Mouse (Mus musculus): ENCODE measurements at regions not wholly inside any gene's neighbourhood (a gene's known extent, or its start where the extent isn't known, plus 50 kb on each side); places are given as distances from the start of the nearest gene placed in this dataset.
"Not testable (repeated sequence)": the region's sequence is repeated elsewhere in the genome, so short reads cannot be mapped to it uniquely, and the experiment has no call there.

DNA sequence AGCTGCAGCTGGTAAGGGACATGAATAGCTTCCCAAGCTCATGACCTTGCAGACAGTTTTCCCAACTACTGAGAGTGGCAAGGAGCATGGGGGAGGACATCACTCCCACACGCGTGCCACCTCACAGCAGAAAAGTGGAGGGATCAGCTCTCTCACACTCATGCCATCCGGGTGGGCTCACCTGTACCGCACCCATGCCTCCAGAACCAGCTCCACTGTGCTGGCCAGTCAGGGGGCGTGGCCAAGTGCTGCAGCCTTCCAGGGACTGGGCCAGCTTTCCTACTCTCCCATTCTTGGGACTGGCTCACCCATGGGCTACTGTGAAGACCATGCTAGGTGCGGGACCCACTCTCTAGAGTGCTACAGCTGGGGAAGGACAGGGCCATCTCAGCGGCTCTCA is 88.4 kb upstream of the Klf13 start:
- Histone ChIP-seq H3K9ac (no peak overlapping the region; the same call in 1 of the 2 replicates), H3K27ac (replicated peaks) (no peak overlapping the region), H3K9me3 (0 out of 2 replicates have a peak, but pooled peaks cover 4% of the 10 kb centered on the region), H3K4me1 (peaks cover 33% of the 10 kb centered on the region), H3K36me3 (no peaks in the 10 kb centered on the region), H3K27me3 (replicated peaks) (no peaks in the 10 kb centered on the region), H3K4me2 (no peak overlapping the region), H3K4me3 (no peak overlapping the region)
- ATAC-seq (ENCODE audit: extremely low read depth, insufficient number of reproducible peaks, low FRiP score, low TSS enrichment), result no peak
- WGBS, result 76% methylated on average over 7 of the region's 7 CpGs

GRCm38 (mm10) chr7:64025155-64025554 is 86.4 kb upstream of the Klf13 start:
- Histone ChIP-seq H3K9me3 (0 out of 2 replicates have a peak, but pooled peaks cover 4% of the 10 kb centered on the region), H3K27ac (replicated peaks) (no peak overlapping the region), H3K27me3 (replicated peaks) (no peaks in the 10 kb centered on the region), H3K4me3 (no peak overlapping the region), H3K4me2 (no peak overlapping the region), H3K9ac (no peak overlapping the region), H3K36me3 (no peaks in the 10 kb centered on the region), H3K4me1 (peaks cover 45% of the 10 kb centered on the region)
- ATAC-seq (ENCODE audit: extremely low read depth, insufficient number of reproducible peaks, low FRiP score, low TSS enrichment), result no peak
- WGBS, result 84% methylated on average over 2 of the region's 2 CpGs

GRCm38 (mm10) chr7:64024253-64024652 is 85.5 kb upstream of the Klf13 start:
- Histone ChIP-seq H3K36me3 (no peaks in the 10 kb centered on the region), H3K27me3 (replicated peaks) (no peaks in the 10 kb centered on the region), H3K9me3 (0 out of 2 replicates have a peak, but pooled peaks cover 4% of the 10 kb centered on the region), H3K9ac (no peak overlapping the region), H3K27ac (replicated peaks) (no peak overlapping the region), H3K4me1 (peaks cover 49% of the 10 kb centered on the region), H3K4me2 (no peak overlapping the region), H3K4me3 (no peak overlapping the region)
- 54% methylated on average over 4 of the region's 4 CpGs for WGBS
- no peak for ATAC-seq (ENCODE audit: extremely low read depth, insufficient number of reproducible peaks, low FRiP score, low TSS enrichment)

DNA sequence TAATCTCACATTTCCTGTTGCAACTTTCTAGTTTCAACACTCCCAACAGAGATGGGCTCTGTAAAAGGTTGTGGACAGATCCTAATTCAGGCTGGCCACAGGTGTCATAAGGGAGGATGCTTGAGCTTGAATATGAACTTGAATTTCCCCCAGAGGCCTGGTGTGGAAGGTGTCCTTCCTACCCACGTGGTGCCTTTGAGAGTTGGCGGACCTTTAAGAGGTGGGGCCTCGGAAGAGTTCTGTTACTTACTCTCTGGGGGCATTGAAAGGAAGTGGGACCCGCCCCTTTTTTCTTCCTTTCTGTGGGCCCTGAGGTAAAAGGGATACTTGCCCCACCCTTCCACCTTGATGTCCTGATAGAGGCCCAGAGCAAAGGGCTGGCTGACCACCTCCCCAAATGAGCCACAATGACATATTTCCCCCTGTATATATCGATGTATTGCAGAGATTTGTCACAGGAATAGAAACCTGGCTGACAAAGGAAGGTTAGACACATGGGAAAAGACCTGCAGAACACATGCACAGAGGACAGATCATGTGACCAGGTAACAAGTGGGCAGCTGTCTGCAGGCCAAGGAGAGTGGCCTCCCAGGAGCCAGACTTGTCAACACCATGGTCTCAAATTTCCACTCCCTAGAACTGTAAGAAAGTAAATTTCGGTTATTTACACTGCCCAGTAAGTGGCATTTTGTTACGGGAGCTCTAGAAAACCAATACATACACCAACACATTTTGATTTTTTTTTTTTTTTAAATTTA is 84.2 kb upstream of the Klf13 start:
- Histone ChIP-seq H3K4me2 (no peak overlapping the region), H3K4me3 (no peak overlapping the region), H3K36me3 (no peaks in the 10 kb centered on the region), H3K27ac (replicated peaks) (peak overlapping the region; percentile 70), H3K9ac (no peak overlapping the region), H3K4me1 (peaks cover 49% of the 10 kb centered on the region), H3K27me3 (replicated peaks) (no peaks in the 10 kb centered on the region), H3K9me3 (no peaks in the 10 kb centered on the region)
- WGBS, result 49% methylated on average over 7 of the region's 7 CpGs
- ATAC-seq (ENCODE audit: extremely low read depth, insufficient number of reproducible peaks, low FRiP score, low TSS enrichment), result no peak

DNA sequence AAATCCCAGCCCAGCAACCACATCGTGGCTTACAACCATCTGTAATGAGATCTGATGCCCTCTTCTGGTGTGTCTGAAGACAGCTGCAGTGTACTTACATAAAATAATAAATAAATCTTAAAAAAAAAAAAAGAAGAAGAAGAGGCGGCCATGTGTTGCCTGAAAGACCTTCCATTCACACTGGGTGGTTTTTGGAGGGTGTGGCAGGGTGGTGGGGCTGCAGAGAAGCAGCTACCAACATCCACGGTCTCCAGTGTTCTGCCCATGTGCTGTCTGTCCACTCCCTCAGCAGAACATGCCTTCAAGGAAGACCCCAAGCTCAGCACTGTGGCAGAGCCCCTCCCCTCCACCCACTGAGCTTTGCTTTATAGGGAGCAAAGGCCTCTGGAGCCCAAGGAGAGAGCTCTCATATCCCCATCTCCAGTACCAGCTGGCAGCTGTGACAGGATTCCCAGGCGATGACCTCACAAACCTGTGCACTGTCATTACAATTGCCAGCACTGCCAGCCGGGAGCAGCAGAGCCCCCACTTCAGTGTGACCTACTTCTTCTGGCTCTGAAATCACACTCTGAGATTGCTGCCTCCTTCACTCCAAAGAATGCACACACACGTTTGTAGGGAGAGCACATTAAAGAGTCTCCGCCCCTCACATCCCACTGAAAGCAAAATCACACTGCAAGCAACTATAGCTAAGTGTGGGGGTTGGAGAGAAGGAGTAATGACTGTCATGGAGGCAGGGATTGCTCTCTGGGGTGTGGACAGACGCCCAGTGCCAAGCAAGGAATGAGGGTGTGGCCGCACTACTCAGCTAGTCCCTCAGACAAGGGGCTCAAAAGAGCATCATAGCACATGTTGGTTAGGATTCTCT is 82.8 kb upstream of the Klf13 start:
- peak; percentile 22; the same call in 1 of the 2 replicates for ATAC-seq (ENCODE audit: extremely low read depth, insufficient number of reproducible peaks, low FRiP score, low TSS enrichment)
- peaks cover 47% of the 10 kb centered on the region for H3K4me1 ChIP-seq
- H3K27ac ChIP-seq (replicated peaks), result peak overlapping the region; percentile 70
- no peaks in the 10 kb centered on the region for H3K36me3 ChIP-seq
- H3K27me3 ChIP-seq (replicated peaks), result no peaks in the 10 kb centered on the region
- no peak overlapping the region for H3K4me3 ChIP-seq
- WGBS, result 51% methylated on average over 9 of the region's 9 CpGs
- peak overlapping the region; percentile 5 for H3K4me2 ChIP-seq
- H3K9ac ChIP-seq, result no peak overlapping the region
- no peaks in the 10 kb centered on the region for H3K9me3 ChIP-seq

GRCm38 (mm10) chr7:64018107-64018506 is 79.4 kb upstream of the Klf13 start:
- Histone ChIP-seq H3K4me2 (no peak overlapping the region), H3K27me3 (replicated peaks) (no peaks in the 10 kb centered on the region), H3K9ac (no peak overlapping the region), H3K4me3 (no peak overlapping the region), H3K36me3 (no peaks in the 10 kb centered on the region), H3K27ac (replicated peaks) (no peak overlapping the region), H3K9me3 (no peaks in the 10 kb centered on the region), H3K4me1 (peaks cover 51% of the 10 kb centered on the region)
- WGBS, result 74% methylated on average over 3 of the region's 3 CpGs
- ATAC-seq (ENCODE audit: extremely low read depth, insufficient number of reproducible peaks, low FRiP score, low TSS enrichment), result no peak

DNA sequence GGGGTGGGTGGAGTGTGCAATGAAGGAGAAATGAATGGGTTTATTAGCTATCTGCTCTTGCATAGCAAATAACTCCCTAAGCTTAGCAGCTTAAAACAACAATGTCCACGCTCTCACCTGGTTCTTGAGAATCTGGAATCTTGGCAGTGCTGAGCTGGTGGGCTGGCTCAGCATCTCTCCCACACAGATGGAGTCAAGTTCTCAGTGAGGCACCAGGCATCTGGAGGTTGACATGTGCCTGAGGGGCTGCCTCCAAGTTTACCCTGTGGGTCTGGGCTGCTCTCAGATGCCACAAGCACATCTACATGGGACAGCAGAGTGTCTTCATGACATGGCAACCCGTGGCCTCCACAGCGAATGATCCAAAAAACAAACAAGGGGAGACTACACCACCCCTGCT is 78.2 kb upstream of the Klf13 start:
- Histone ChIP-seq H3K4me3 (no peak overlapping the region), H3K36me3 (no peaks in the 10 kb centered on the region), H3K9ac (no peak overlapping the region), H3K4me2 (no peak overlapping the region), H3K27me3 (replicated peaks) (no peaks in the 10 kb centered on the region), H3K27ac (replicated peaks) (no peak overlapping the region), H3K9me3 (no peaks in the 10 kb centered on the region), H3K4me1 (peaks cover 45% of the 10 kb centered on the region)
- 79% methylated on average over 3 of the region's 3 CpGs for WGBS
- no peak for ATAC-seq (ENCODE audit: extremely low read depth, insufficient number of reproducible peaks, low FRiP score, low TSS enrichment)

DNA sequence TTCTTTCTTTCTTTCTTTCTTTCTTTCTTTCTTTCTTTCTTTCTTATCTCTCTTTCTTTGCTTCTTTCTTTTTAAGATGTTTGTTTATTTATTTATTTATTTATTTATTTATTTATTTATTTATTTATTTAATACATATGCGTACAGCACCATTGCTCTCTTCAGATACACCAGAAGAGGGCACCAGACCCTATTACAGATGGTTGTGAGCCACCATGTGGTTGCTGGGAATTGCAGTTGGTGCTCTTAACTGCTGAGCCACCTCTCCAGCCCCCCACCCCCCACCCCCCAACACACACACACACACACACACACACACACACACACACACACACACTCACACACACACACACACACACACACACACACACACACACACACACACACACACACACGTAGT is 76.4 kb upstream of the Klf13 start:
- not testable (repeated sequence) for H3K4me3 ChIP-seq; H3K36me3 ChIP-seq; H3K9ac ChIP-seq; H3K27ac ChIP-seq (replicated peaks); H3K4me2 ChIP-seq; H3K27me3 ChIP-seq (replicated peaks); ATAC-seq (ENCODE audit: extremely low read depth, insufficient number of reproducible peaks, low FRiP score, low TSS enrichment); H3K9me3 ChIP-seq
- WGBS, result 86% methylated on average over 2 of the region's 2 CpGs
- H3K4me1 ChIP-seq, result peaks cover 43% of the 10 kb centered on the region

DNA sequence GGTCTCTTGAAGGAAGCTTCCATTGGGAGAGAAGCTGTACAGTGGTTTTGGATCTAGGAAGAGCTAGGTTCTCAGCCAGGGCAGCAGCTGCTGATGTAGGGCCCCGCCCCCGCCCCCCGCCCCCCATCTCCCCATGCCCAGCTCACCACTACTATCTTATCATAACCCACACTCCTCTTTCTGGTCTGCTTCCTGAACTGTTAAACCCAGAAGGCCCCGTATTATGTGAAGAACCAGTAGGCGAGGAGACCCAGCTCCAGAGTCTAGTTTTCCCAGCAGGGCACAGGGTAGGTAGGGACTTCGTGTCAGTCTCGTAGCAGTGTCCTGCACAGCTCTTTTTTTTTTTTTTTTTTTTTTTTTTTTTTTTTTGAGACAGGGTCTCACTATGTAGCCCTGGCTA is 75.5 kb upstream of the Klf13 start:
- no peak for ATAC-seq (ENCODE audit: extremely low read depth, insufficient number of reproducible peaks, low FRiP score, low TSS enrichment)

GRCm38 (mm10) chr7:64013023-64013547 is 74.4 kb upstream of the Klf13 start:
- ATAC-seq (ENCODE audit: extremely low read depth, insufficient number of reproducible peaks, low FRiP score, low TSS enrichment), result no peak
- H3K4me1 ChIP-seq, result peaks cover 39% of the 10 kb centered on the region
- WGBS, result 29% methylated on average over 5 of the region's 5 CpGs
- H3K27ac ChIP-seq (replicated peaks), result no peak overlapping the region
- no peak overlapping the region for H3K9ac ChIP-seq
- no peaks in the 10 kb centered on the region for H3K9me3 ChIP-seq
- no peak overlapping the region for H3K4me3 ChIP-seq
- no peaks in the 10 kb centered on the region for H3K36me3 ChIP-seq
- no peaks in the 10 kb centered on the region for H3K27me3 ChIP-seq (replicated peaks)
- no peak overlapping the region for H3K4me2 ChIP-seq

More for the DNA sequence above, 75.5 kb upstream of the Klf13 start:
- H3K4me2 ChIP-seq, result no peak overlapping the region
- no peaks in the 10 kb centered on the region for H3K36me3 ChIP-seq
- H3K9me3 ChIP-seq, result no peaks in the 10 kb centered on the region
- 40% methylated on average over 7 of the region's 7 CpGs for WGBS
- H3K9ac ChIP-seq, result no peak overlapping the region
- H3K27me3 ChIP-seq (replicated peaks), result no peaks in the 10 kb centered on the region
- H3K4me1 ChIP-seq, result peaks cover 39% of the 10 kb centered on the region
- H3K4me3 ChIP-seq, result no peak overlapping the region
- H3K27ac ChIP-seq (replicated peaks), result no peak overlapping the region

- Histone ChIP-seq H3K4me2 (no peak overlapping the region), H3K27ac (replicated peaks) (no peak overlapping the region; the same call in 1 of the 2 replicates), H3K9me3 (no peaks in the 10 kb centered on the region), H3K36me3 (no peaks in the 10 kb centered on the region), H3K4me1 (peaks cover 39% of the 10 kb centered on the region), H3K4me3 (no peak overlapping the region), H3K9ac (no peak overlapping the region), H3K27me3 (replicated peaks) (no peaks in the 10 kb centered on the region)
- 76% methylated on average over 8 of the region's 8 CpGs for WGBS
- ATAC-seq (ENCODE audit: extremely low read depth, insufficient number of reproducible peaks, low FRiP score, low TSS enrichment), result peak; percentile 34; the same call in 1 of the 2 replicates
Measured at GRCm38 (mm10) chr7:64012268-64012601, 73.5 kb upstream of the Klf13 start.

Data from heart, embryonic 13.5 days (tissue).